Mouse (Mus musculus): ENCODE data around the gene Rai1.

Gene Rai1

DNA sequence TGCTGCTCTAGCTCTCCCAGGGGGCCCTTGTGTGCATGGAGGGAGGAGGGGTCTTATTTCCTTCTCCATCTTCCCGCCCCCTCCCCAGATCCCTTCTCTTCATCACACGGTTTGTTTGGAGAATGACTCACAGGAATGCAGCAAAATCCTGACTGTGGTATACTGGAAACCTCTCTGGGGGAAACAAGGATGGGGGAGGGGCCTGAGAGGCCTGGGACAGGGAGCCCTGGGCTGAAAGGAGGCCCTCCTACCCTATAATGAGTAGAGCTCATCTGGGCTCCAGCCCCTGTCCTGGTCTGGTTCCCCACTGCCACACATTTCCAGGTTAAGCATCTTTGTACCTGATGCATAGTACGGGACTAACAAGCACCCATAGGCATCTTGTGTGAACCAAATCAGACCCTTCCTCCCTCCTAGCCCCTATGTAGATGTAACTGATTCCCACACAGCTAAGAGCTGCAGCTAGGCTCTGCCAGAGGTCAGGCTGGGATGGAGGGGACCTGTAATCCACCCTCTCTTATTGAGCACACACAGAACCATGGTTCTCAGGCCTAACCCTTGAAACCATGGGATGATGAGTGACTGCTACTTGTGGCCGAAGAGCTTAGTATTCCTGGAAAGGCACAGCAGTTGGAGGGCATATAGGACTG is 23.2 kb downstream of the Rai1 start:
- DNase-seq, result no peak

DNA sequence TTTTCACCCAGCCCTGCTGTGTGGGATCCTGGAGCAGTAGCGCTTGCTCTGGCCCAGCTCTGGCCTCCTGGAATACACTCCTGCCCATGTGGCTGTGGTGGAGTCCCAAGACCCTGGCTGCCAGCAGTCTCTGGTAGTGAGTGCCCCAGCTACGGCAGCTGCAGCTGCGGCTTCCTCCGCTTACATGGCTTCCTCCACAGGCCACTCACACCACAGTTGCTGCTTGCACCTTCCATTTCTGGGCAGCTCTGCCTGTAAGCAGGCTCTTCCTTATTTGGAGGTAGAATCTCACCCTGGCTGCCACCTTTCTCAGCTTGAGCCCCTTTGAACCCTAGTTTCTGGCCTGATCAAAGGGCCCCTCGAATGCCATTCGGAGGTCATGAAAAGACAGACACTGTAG is 25.7 kb downstream of the Rai1 start:
- DNase-seq, result no peak

DNA sequence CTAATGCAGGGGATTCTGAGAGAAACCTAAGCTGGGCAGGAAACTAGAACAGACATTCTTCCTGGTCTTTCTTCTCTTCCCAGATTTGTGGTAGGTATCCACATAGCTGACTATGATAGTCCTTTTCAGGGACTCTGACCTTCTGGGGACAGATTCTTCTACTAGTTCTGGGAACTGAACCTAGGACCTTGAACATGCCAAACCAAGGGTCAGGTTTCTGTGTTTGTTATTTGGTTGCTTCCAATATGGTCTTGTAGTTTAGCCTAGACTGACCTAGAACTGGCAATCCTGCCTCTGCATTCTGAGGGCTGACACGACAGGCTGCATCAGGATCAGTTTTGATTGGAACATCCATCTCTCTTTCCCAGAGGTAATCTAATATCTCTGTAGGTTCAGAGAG is 27.2 kb downstream of the Rai1 start:
- no peak for DNase-seq

DNA sequence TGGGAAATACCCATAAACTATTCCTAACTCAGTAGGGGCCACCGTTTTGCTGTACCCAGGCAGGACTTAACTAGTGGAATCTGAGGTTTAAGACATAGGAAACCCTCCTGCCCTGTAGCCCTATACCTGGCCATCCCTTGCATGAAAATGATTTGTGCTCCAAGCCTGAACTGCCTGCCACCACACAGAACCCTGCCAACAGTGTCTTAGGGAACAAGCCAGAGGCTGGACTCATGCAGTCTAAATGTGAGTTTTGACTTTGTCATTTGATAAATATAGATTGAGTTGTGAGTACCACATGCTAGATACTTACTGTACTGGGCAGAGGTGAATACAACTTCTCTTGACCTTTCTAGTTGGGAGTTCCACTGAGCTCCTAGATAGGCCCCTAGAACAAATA is 31.7 kb downstream of the Rai1 start:
- no peak for DNase-seq

DNA sequence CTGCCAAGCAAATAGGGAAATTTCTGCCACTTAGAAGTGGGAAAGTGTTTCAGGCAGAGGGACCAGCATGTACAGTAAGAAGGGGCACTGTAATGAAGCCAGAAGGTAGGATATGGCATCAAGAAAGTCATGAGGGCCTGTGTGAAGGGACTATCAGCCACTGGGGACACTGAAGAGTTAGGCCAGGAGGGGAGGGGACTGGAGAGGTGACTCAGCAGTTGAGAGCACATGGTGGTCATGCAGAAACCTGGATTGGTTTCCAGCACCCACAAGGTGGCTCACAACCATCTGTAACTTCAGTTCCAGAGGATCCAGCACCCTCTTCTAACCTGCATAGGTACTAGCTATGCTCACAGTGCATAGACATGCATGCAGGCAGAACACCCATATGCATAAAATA is 32.4 kb downstream of the Rai1 start:
- DNase-seq, result no peak

DNA sequence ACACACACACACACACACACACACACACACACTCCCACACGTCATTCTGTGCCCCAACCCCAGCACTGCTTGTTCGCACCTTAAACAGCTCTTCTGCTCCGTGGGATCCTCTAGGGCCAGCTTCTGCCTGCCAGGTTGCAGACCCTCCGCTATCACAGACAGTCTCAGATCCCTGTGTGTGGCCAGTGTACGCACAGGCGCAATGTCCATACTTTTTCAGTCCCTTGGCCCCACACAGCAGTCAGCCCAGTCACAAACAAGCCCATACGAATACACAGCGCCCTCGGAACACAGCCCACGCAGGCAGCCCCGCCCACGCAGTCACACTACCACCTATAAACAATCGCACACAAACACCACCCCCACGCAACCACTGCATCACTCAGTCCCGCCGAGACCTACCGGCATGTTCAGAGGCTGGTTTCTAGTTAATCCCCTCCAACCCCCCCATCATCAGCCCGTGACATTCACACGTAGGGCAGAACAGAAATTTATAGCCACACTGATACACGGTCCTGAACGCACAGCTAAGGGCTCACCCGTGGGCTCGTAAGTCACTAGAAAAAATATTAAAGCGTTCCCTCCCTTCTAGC is 34.4 kb downstream of the Rai1 start:
- DNase-seq, result peak; percentile 70

DNA sequence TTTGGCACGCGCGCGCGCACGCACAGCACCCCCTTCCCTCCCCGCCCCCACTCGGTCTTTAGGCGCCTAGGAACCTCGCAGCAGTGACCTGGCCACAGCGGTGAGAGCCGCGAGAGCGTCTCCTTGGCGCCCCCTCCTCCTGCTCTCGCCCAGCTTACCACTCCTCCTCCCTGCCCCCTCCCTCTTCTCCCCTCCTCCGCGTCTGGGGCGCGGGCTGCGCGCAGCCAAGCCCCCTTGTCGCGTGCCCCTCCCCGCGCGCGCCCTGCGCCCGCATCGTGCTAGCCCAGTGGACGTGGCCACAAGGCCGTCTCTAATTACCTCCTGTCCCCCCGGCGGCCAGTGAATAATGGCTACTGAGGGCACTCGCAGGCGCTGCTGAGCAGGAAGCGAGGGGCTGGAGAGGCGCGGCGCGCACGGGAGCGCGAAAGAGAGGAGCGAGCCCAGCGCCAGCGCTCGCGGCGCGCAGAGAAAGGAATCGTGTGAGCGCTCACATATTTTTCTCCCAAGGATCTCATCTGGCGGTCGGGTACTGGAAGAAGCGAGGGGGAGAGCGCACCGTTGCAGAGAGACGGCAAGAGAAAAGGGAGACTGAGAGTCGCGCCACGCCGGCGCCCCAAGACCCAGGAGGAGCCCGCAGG is 35.0 kb downstream of the Rai1 start:
- DNase-seq, result no peak

DNA sequence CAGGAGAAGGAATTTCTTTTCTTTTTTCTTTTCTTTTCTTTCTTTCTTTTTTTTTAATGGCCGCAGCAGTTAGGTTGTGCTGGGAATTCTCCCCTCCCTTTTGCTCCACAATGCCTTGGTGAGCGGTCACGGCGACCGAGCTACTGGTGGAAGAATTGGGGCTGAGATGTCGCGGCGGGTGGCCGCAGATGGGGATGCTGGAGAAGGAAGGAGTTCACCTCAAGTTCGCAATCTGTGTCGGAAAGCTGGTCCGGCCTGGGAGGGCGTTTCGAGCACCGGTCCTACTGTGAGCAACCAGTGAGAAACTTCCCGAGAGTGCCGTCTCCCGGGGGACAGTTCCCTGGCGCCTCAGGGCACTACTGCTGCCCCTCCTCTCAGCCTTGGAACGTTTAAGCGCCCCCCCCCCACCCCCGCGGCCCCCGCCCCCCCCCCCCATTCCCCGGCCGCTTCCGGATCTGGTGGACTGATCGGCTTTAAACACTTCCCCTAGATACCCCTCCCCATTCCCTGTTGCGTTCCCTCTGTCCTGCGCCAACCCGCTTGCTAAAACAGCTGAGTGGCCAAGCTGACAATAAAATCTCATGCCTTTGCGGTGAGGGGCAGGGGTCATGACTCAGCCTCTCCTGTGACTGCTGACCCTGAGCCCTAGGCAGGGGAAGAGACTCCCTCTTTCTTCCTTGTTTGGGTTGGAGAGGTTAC is 35.9 kb downstream of the Rai1 start:
- no peak for DNase-seq

DNA sequence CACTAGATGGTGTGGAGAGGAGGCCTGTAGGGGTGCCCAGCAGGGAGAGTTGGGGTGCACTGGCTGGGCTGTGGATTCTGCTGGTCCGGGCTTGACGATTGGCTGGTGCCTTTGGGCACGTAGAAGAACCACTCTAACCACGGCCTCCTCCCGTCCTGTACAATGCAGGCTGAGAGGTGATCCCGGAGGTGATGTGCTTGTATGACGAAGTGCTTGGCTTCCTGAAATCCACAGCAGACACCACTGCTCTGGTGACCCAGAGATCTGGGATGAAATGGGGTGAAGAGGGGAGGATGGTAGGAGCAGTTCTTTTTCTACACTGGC is 36.4 kb downstream of the Rai1 start:
- DNase-seq, result no peak

DNA sequence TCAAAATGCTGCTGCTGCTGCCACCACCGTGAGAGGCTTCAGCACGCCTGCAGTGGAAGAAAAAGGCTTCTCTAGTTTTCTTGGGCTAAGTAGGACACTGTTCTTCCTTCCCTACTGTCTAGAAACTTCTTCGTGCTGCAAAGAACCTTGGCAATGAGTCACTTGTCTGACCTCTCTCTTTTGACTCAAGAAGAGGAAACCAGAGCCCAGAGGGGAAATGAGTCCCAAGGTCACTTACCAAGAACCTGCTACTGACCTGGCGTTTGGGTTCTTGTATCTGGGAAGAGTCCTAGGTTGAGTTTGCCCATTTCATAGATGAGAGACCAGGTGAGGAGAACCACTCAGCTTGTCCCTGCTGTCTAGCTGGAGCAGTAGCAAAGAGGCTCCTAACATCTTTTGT is 38.3 kb downstream of the Rai1 start:
- DNase-seq, result no peak

DNA sequence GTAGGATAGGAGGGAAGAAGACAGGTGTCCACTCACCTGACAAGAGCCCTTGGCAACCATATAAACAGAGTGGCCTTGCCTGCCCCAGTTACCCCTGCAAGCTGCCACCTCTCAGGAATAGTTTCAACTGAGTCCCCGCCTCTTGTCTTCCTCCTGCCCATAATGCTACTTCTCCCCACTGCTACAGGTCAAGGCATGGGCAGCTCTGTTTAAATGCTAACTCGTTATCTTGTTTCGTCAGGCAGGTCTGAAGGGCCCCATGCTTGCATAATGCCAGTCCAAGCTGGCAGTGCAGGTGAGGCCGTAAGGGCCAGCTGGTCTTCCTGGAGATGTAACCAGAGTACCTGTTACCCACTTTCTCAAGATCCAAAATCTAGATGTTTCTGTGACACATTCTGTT is 41.4 kb downstream of the Rai1 start:
- no peak for DNase-seq

DNA sequence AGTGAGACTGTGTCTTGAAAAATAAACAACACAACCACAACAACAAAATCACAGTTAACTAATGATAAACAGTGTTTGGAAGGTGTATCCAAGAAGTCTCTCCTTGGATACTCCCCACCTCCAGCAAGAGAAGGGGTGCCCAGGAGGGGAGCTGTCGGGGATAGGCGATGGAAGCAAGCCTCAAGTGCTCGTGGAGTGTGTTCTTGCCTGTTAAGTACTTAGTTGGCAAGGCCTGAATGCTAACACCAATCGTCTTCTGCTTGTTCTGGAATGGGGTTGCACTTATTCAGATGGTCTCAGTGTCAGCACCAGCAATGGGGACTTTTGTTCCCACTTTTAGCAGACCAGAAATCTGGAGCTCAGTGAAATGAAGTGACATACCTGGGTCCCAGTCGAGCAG is 43.8 kb downstream of the Rai1 start:
- no peak for DNase-seq

DNA sequence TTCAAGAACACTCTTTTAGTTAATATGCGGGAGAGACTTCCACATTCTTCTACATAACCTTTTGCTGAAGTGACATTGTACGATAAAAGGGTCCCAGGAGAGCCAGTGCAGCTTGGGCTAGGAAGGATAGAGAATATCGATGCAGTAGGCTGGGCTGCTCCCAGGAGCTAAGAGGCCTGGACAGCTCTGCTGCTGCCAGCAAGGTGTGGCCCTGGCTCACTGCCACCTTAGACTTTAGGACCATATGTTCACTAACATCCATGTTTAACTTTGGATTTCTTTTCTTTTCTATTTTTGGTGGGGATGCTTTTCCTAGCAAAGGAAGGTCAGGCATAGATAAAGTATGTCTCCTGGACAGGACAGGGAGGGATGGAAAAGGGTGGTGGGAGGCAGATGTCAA is 44.3 kb downstream of the Rai1 start:
- DNase-seq, result no peak

DNA sequence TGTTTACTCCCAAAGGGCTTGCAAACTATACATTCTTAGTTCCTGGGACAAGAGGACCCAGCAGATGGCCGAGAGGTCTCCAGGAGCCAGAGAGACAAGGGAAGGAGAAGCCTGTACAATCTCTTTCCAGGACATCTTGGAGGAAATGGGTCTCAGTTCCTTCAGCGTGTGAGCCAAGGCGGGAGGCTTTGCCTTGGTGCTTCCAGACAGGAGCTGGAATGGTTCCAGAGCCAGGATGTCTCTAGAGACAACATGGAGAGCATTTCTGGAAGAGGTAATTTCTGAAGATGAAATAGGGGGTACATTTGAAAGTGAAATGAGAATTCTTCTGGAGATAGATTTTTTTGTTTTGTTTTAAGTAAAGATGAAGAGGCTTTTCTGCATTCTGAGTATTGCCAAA is 45.9 kb downstream of the Rai1 start:
- no peak for DNase-seq

DNA sequence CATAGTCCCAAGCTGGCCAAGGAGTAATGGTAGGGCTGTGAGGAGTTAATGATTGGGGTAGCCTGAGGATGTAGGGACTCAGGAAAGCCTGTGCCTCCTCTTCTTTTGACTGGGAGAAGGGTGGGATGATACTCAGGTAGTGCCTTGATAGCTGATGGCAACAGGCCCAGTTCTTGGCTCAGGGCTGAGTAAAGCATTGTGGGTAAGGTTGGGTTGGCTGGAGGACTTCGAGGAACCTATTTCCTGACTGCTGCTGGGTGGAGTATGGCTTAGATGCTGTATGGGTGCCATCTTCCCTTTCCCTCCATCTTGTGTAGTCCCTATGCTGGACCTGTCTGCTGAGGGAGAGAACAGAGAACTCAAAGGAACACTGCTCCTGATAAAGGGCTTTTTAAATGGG is 47.5 kb downstream of the Rai1 start:
- DNase-seq, result no peak

DNA sequence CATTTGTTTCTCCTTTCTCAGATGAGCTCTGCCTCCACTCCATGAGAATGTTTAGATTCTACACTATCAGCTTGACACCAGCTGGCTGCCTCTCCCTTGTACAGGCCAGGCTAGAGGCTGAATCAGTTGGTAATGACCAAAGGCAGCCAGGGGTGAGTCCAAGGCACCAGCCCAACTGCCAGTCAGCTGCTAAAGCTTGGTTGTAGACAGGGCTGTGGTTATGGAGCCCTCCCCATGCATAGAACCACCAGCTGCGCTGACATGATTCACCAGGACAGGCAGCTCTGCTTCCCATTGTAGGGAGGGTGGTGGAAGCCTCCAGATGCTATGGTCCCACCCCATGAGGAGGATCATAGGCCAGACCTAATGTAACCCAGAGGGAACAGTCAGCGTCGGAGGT is 49.1 kb downstream of the Rai1 start:
- DNase-seq, result no peak

DNA sequence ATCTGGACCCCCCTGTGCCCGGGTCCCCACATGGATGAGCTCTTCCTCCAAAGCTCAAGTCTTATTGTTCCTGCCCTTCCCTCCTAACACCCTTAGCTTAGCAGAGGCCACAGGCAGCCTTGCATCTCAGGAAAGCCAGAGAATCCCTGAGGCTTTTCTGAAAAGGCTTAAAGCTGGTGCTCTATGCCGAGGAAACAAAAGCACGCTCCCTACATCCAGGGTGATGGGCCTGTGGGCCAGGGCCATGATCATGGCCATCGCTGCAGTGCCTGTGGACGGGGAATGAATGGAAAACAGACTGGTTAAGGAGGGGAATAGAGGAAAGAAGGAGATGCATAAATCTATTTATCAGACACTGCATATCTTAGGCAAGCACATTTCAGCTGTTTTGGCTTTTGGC is 50.9 kb downstream of the Rai1 start:
- no peak for DNase-seq

DNA sequence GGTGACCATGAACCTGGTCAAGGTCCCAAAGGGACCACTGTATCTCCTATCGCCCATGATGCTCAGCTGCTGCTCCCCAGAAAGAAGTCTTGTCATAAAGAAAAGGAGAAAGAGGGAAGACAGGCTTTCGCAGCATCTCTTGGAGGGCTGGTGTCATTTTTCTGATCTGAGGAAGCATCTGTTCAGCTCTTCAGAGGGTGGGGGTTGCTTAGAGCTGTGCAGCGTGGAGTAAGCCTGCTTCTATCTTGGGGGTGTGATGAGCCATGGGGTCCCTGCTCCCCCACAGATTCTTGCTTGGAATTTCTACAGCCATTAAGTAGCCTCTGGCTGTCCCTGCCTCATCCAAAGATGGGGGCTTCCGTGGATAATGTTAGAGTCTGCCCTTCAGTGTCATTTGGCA is 53.5 kb downstream of the Rai1 start:
- no peak for DNase-seq

DNA sequence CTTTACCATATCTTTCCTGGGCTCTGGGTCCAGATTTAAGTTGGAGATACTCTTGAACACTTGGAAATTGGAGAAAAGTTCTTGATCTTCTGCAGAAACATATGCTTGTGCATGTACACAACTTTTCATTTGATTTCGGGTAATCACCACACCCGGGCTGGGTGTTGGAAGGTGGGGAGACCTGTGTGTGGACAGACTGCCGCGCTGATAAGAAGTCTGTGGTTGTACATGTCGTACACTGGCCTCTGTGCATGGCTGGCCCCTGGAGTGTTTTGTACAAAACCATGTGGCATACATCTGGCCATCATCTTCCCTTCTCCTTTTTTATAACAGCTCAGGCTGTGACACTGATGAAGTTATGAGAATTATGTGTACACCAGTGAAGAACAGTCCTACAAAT is 55.1 kb downstream of the Rai1 start:
- no peak for DNase-seq

DNA sequence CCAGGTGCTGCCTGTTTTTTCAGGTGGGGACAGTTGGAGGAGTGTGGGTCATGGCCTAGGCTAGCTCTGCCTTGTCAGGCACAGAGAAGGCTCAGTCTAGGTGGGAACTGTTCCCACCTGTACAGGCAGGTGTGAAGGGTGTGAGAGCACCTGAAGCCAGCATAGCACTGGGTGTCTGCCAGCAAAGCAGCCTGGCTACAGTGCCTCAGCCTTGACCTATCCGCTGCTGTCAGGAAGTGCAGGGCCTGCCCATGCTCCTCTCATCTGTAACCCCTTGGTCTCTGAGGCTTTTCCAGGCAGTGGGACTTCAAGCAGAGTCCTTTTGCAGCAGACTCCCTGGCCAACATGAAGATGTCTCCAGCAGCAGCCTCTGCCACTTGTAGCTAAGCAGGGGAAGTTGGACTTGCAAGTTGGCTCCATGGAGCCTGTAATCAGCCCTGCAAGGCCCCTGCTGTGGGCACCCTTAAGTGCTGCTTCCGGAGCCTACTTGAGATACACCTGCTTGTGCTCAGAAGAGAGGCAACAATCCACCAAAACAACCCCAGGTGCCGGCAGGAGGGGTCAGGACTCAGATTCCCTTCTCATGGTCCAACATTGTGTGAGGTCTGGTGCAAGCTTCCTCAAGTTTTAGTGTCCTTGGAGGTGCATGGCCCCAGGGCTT is 55.8 kb downstream of the Rai1 start:
- no peak for DNase-seq

DNA sequence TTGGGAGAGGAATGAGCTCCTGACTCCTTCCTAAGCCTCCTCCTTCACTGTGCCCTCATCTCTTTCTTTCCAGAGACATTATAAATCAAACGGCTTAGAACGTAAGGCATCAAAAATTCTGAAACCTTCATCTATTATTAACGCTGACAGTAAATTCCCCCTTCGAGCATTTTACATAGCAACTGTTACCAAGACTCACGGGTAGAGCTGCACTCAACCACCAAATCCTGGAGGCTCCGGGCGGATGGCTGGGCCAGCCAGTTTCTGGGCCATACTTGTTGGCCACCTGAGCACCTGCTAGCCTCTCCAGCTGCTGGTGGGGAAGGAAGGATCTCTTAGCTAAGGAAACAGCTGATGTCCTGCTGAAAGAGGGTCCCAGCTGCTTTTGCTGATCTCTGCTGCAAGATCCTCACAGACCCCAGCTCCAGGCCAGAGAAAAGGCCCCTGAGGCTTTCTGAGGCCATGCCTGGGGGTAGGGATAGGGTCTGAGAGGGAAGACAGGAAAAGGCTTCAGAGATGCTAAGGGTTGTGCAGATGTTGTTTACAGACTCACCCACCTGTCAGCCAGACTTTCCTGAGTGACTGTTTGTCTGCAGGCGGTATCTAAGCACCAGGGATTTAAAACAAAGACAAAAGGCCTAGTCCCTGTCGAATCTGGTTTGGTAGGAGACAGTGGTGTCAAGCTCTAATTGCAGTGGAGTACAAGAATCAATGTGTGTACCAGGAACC is 56.5 kb downstream of the Rai1 start:
- DNase-seq, result no peak

DNA sequence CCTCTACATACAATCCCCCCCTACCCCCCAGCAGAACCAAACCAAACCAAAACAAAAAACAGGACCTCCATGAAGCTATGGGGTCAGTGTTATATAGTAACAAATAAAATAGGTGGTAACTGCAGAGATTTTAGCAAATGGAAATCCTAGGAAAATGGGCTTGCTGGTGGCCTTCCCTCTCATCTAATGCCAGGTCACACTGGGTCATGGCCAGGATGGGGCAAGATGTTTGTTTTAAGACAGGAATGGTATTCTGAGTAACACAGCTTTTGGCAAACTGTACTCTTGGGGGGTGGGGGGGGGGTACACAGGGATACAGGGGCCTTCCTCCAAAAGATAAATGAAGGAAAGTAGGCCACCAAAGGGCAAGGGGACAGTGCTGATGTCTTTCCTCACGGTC is 57.7 kb downstream of the Rai1 start:
- DNase-seq, result no peak

DNA sequence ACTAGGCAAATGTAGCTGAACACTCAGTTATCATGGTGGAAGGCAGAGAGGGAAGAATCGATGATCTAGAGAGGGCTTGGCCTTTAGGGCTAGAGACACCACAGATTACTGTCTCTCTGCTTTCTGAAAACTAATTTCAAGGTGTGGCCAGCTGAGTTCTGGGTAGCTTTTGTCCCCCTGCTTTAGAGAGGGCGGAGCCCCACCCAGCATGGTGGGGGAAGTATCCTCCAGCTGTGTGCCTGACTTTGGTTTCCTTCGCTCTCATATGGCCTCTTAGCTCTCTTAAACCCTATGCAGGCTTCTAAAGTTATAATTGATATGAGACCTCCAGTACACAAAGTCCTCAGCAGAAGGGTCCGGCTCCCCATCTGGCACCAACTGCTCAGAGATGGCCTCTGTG is 58.5 kb downstream of the Rai1 start:
- no peak for DNase-seq
